Mouse (Mus musculus): Measurements from ENCODE around the gene Fundc1. TPM values are rescaled to one million over a fixed set of nuclear protein-coding genes. Genes with fewer than 3 reads are reported as not detected.
"Not testable (repeated sequence)": the region's sequence is repeated elsewhere in the genome, so short reads cannot be mapped to it uniquely, and the experiment has no call there.

Gene Fundc1
- polyA plus RNA-seq (2015; fragmentation: Nextera tagmentation; extraction: Ambion mirVana), result 69.9 and 71.2 TPM in 2 replicates

DNA sequence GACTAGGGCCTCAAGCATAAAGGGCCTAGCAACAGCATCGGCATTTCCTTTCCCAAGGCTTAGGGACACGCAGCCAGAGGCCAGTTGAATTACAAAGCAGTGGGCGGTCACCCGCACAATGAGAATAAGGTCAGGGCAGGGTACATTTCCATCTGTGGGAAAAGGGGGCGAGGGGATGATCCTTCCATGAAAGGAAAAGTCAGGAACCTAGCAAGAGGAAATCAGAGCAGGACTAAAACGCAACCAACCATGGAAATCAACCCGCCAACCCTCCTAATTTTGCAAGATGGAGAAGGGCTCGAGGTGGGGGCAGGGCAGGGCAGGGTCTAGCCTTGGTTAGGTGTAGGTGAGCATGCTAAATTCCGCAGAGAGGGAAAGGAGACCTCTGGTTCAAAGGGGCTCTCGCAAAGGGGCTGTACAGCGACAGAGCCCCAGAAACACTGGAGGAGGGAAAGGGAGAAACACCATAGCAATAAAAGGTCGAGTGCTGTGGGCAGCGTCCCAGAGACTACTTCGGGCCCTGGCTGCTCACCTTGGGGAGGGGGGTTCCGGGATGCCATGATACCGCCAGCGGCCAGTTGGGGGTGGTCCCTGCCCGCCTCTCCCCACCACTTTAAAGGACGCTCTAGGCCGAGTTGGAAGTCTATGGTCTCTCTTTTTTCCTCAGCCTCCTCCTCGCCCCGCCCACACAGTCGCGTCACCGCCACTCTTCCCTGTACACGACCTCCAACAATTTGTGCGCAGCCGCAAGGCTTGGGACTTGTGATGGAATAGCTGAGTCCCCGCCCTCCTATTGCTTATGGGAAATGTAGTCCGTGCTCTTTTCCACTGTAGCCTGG lies at the start of gene Fundc1:
Gene Fundc1 (minus strand): TSS at position 705 of the 839 bp plus-strand sequence.
- Histone ChIP-seq H3K4me2 (peak within 1 kb of the TSS; percentile 48), H3K4me1 (no peaks in the 10 kb centered on the region), H3K4me3 (peak within 1 kb of the TSS; percentile 52), H3K9ac (peak within 1 kb of the TSS; percentile 50), H3K27ac (peak within 1 kb of the TSS; percentile 82), H3K9me3 (no peaks in the 10 kb centered on the region), H3K36me3 (no peaks in the 10 kb centered on the region), H3K27me3 (no peaks in the 10 kb centered on the region)
- peak; percentile 98 for ATAC-seq (ENCODE audit: borderline replicate concordance, extremely low read depth, low FRiP score, low TSS enrichment)
- WGBS, result 9% methylated on average over 29 of the region's 30 CpGs

DNA sequence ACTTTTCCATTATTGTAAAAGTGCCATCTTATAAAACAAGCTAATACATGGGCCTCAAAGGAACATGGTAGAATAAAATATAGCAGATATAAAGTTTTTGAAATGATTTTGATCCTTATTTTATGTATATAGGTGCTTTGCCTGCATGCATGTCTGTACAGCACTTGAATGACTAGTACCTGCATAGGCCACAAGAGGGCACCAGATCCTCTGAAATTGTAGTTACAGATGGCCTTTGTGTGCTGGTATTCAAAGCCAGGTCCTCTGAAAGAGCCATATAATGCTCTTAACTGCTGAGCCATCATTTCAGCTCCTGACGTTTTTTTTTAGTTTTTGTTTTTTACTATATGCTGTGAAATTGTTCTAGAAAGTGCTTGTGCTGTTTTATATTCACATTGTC lies 39.1 kb upstream of the Fundc1 start:
- Histone ChIP-seq H3K4me1 (no peaks in the 10 kb centered on the region), H3K4me2 (no peak overlapping the region), H3K27ac (no peak overlapping the region), H3K27me3 (no peaks in the 10 kb centered on the region), H3K9ac (no peak overlapping the region), H3K36me3 (no peaks in the 10 kb centered on the region), H3K9me3 (no peaks in the 10 kb centered on the region), H3K4me3 (no peak overlapping the region)
- no peak for ATAC-seq (ENCODE audit: borderline replicate concordance, extremely low read depth, low FRiP score, low TSS enrichment)
- WGBS, result 74% methylated on average over 1 of the region's 1 CpGs

DNA sequence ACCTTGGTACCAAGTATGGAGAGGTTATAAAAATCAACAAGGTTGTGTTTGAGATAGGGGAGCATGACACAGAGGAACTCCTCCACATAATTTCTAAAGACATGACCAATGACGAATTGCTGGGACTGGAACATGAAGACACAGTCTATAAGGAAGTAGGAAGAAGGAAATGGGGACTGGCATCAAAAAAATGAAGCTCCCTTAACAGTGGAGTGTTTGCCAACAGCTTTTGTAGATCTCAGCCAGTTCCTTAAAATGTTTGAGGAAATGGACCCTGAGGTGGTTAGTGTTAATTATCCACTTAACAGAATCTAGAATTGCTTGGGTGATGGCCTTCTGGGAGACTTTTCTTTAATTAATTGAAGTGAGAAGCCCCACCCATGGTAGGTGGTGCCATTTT lies 36.6 kb upstream of the Fundc1 start:
- H3K4me2 ChIP-seq, result no peak overlapping the region
- ATAC-seq (ENCODE audit: borderline replicate concordance, extremely low read depth, low FRiP score, low TSS enrichment), result no peak
- WGBS, result 43% methylated on average over 1 of the region's 1 CpGs
- H3K9ac ChIP-seq, result no peak overlapping the region
- no peak overlapping the region for H3K4me3 ChIP-seq
- no peaks in the 10 kb centered on the region for H3K4me1 ChIP-seq
- H3K9me3 ChIP-seq, result no peaks in the 10 kb centered on the region
- H3K36me3 ChIP-seq, result no peaks in the 10 kb centered on the region
- H3K27me3 ChIP-seq, result no peaks in the 10 kb centered on the region
- no peak overlapping the region for H3K27ac ChIP-seq

DNA sequence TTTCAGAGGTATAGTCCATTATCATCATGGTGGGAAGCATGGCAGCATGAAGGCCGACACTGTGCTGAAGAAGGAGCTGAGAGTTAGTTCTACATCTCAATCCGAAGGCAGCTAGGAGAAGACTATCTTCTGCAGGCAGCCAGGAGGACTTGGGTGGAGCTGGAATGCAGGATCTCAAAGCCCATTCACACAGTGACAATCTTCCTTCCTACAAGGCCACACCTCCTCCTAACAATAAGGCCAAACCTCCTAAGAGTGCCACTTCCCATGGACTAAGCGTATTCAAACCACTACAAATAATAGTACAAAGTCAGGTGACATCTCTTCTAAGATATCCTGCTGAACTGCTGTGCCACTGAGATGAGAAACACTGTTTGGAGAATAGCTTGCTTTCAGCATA lies 35.5 kb upstream of the Fundc1 start:
- no peak overlapping the region for H3K27ac ChIP-seq
- ATAC-seq (ENCODE audit: borderline replicate concordance, extremely low read depth, low FRiP score, low TSS enrichment), result no peak
- no peaks in the 10 kb centered on the region for H3K4me1 ChIP-seq
- no peaks in the 10 kb centered on the region for H3K9me3 ChIP-seq
- no peaks in the 10 kb centered on the region for H3K27me3 ChIP-seq
- no peak overlapping the region for H3K4me2 ChIP-seq
- 62% methylated on average over 3 of the region's 3 CpGs for WGBS
- no peak overlapping the region for H3K9ac ChIP-seq
- H3K36me3 ChIP-seq, result no peaks in the 10 kb centered on the region
- no peak overlapping the region for H3K4me3 ChIP-seq

DNA sequence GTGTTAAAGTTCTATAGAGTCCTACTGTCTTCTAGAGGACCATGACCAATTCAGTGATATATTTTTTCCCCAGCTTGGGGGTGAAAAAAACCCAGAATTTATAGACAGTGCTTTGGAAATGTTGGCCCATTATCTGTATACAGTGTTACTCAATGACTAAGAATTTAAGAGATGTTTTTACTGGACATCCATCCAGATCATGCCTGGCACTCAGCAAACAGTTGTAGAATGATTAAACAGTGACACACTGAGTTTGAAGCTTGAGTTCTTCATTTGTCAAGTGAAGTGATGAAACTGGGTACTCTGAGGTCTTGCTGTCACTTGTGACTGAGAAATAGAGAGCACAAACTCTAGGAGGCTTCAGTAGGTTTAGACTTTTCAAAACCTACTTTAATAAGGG lies 21.2 kb upstream of the Fundc1 start:
- H3K27me3 ChIP-seq, result no peaks in the 10 kb centered on the region
- ATAC-seq (ENCODE audit: borderline replicate concordance, extremely low read depth, low FRiP score, low TSS enrichment), result no peak
- H3K4me1 ChIP-seq, result no peaks in the 10 kb centered on the region
- no peak overlapping the region for H3K27ac ChIP-seq
- no peak overlapping the region for H3K9ac ChIP-seq
- H3K4me3 ChIP-seq, result no peak overlapping the region
- no peaks in the 10 kb centered on the region for H3K9me3 ChIP-seq
- H3K4me2 ChIP-seq, result no peak overlapping the region
- H3K36me3 ChIP-seq, result no peaks in the 10 kb centered on the region

DNA sequence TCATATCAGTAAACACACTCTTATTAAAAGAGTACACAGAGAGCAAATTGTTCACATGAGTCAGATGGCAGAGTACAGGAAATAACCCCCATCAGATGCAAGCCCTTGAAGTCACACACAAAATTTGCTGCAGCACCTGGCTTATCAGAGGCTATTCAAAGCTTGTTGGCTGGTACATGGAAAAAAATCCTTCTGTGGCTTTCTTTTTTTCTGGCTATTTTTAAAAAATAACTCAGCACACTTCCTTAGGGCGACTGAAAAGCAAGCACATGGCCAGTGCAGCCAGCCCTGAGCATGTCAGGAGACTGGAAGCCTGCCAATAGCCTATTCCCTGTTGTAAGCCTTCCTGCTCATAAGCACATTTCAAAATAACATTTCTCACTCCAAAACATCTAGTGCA lies 18.6 kb upstream of the Fundc1 start:
- Histone ChIP-seq H3K4me3 (no peak overlapping the region), H3K27me3 (no peaks in the 10 kb centered on the region), H3K4me2 (no peak overlapping the region), H3K4me1 (no peaks in the 10 kb centered on the region), H3K27ac (no peak overlapping the region), H3K9ac (no peak overlapping the region), H3K9me3 (no peaks in the 10 kb centered on the region), H3K36me3 (no peaks in the 10 kb centered on the region)
- WGBS, result 0% methylated on average over 1 of the region's 1 CpGs
- ATAC-seq (ENCODE audit: borderline replicate concordance, extremely low read depth, low FRiP score, low TSS enrichment), result peak; percentile 39; the same call in 1 of the 2 replicates

DNA sequence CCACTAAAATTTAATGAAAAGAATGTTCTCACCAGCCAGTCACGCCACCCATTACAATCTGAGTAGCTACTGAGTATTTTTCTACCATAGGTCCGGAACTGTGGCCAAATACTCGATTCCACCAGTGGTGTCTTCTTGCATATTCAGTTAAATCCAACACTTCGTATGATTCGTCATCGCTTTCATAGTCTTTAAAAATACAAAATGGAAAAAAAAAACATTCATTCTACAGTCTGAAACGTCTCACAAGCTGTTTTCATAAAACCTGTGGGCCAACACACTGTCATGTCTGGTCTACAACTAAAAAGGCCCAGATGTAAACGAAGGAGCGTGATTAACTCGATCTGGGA lies 879 bp downstream of the Fundc1 start:
- Histone ChIP-seq H3K4me1 (no peaks in the 10 kb centered on the region), H3K4me2 (peak overlapping the region; percentile 48), H3K9me3 (no peaks in the 10 kb centered on the region), H3K4me3 (peak overlapping the region; percentile 52), H3K36me3 (no peaks in the 10 kb centered on the region), H3K9ac (peak overlapping the region; percentile 50), H3K27ac (peak overlapping the region; percentile 82), H3K27me3 (no peaks in the 10 kb centered on the region)
- WGBS, result 33% methylated on average over 10 of the region's 10 CpGs
- no peak for ATAC-seq (ENCODE audit: borderline replicate concordance, extremely low read depth, low FRiP score, low TSS enrichment)

DNA sequence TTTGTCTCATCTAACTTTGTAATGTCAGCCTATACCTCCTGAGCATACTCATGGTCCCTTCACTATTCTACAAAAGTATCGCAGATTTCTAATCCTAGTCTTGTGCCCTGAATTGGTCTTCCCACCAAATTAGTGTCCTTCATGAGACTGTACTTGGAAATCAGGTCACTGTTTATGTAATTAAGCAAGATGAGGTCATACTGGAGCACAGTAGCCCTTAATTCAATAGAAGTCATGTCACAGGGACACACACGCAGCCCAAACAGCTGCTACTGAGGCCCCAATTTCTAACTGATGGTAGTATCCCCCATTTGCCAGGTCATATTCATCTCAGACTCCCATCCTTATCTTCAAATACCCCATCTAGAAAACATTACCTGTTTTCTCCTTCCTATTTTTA lies 3.5 kb downstream of the Fundc1 start:
- Histone ChIP-seq H3K4me1 (no peaks in the 10 kb centered on the region), H3K9me3 (no peaks in the 10 kb centered on the region), H3K9ac (no peak overlapping the region), H3K36me3 (no peaks in the 10 kb centered on the region), H3K27ac (no peak overlapping the region), H3K4me3 (no peak overlapping the region), H3K27me3 (no peaks in the 10 kb centered on the region), H3K4me2 (no peak overlapping the region)
- no peak for ATAC-seq (ENCODE audit: borderline replicate concordance, extremely low read depth, low FRiP score, low TSS enrichment)
- 88% methylated on average over 2 of the region's 2 CpGs for WGBS

DNA sequence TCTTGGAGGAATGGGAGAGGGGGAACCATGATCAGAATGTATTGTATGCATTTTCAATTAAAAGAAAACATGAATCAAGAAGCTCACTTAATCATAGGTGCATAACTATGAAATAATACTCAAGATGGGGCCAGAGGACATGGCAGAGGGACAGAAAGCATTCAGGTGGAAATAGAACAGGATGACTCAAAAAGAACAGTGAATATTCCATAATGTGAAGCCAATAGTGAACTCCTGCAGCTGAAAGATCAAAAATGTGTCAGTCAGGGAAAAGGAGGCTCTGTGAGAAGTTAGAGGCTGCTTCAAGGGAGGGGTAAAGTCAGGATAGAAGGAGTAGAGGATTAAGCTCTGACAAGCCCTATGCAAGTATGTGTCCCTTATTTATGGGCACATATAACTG lies 6.4 kb downstream of the Fundc1 start:
- no peaks in the 10 kb centered on the region for H3K9me3 ChIP-seq
- no peak for ATAC-seq (ENCODE audit: borderline replicate concordance, extremely low read depth, low FRiP score, low TSS enrichment)
- no peaks in the 10 kb centered on the region for H3K36me3 ChIP-seq
- H3K4me2 ChIP-seq, result no peak overlapping the region
- H3K27me3 ChIP-seq, result no peaks in the 10 kb centered on the region
- H3K9ac ChIP-seq, result no peak overlapping the region
- no peaks in the 10 kb centered on the region for H3K4me1 ChIP-seq
- H3K27ac ChIP-seq, result no peak overlapping the region
- H3K4me3 ChIP-seq, result no peak overlapping the region

DNA sequence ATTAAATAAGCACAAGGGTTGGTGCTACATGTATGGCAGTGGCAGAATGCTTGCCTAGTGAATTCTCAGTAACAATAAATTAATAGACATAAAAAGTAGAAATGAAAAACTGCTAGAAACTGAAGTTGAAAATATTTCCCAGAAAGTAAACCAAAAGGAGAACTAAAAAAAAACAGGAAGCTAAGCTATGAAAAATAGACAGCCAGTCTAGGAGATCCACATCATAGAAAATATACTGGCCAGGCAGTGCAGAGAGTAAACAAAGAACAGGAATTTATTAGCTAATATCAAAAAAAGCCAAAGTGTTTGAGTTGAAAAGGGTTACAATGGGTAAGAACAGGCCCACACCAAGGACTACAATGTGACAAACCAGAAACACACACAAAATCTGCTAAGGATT lies 7.4 kb downstream of the Fundc1 start:
- Histone ChIP-seq H3K9me3 (no peaks in the 10 kb centered on the region), H3K4me2 (no peak overlapping the region), H3K36me3 (no peaks in the 10 kb centered on the region), H3K4me3 (no peak overlapping the region), H3K4me1 (no peaks in the 10 kb centered on the region), H3K27ac (no peak overlapping the region), H3K27me3 (no peaks in the 10 kb centered on the region), H3K9ac (no peak overlapping the region)
- no peak for ATAC-seq (ENCODE audit: borderline replicate concordance, extremely low read depth, low FRiP score, low TSS enrichment)

DNA sequence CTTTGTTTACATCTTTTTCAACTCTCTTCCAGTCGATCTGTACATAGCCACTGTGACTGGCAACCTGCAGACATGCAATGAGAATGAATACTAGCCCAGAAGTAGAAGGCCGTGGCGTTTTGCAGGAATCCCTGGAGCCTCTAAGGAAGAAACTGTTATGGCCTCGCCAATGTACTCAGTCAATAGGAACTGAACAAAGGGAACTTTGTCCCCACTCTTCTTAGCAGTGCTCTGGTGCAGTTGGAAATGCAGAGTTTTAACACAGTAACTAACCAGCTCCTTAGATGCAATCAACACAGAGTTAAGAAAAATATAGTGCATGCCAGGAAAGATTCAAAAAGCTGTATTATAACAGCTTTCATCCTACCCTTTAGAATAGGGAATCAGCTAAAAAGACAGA lies 13.4 kb downstream of the Fundc1 start:
- H3K9me3 ChIP-seq, result no peaks in the 10 kb centered on the region
- H3K4me1 ChIP-seq, result no peaks in the 10 kb centered on the region
- no peak overlapping the region for H3K27ac ChIP-seq
- H3K27me3 ChIP-seq, result no peaks in the 10 kb centered on the region
- no peak overlapping the region for H3K9ac ChIP-seq
- no peaks in the 10 kb centered on the region for H3K36me3 ChIP-seq
- 53% methylated on average over 4 of the region's 4 CpGs for WGBS
- H3K4me2 ChIP-seq, result no peak overlapping the region
- H3K4me3 ChIP-seq, result no peak overlapping the region
- no peak for ATAC-seq (ENCODE audit: borderline replicate concordance, extremely low read depth, low FRiP score, low TSS enrichment)

DNA sequence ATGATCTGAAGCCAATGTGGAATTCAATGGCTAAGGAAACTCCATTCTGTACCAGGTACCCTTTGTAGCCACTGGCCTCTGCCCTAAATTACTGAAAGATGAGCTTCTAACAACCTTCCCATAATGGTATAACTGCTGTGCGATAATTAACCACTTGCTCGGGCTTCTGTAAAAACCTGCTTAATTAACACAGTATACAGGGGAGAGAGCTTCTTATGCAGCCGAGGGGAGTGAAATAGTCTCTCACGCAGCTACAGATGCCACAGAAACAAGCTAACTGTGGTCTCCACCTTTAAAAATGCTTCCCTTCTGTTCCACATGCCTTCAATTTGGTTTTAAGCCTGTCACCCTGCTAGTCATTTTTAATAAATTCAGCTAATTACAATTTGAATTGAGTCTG lies 17.6 kb downstream of the Fundc1 start:
- H3K4me1 ChIP-seq, result no peaks in the 10 kb centered on the region
- H3K27me3 ChIP-seq, result no peaks in the 10 kb centered on the region
- 85% methylated on average over 4 of the region's 4 CpGs for WGBS

DNA sequence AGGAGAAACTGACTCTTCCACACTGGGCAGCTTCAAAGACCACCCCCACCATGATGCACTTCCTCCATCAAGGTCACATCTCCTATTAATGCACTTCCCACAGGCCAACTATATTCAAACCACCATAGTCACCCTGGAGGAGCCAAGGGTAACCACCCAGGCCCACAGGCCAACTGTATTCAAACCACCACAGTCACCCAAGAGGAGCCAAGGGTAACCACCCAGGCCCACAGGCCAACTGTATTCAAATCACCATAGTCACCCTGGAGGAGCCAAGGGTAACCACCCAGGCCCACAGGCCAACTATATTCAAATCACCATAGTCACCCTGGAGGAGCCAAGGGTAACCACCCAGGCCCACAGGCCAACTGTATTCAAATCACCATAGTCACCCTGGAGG lies 20.5 kb downstream of the Fundc1 start:
- not testable (repeated sequence) for H3K4me1 ChIP-seq; H3K9me3 ChIP-seq; H3K9ac ChIP-seq; H3K27me3 ChIP-seq; H3K4me2 ChIP-seq; ATAC-seq (ENCODE audit: borderline replicate concordance, extremely low read depth, low FRiP score, low TSS enrichment); H3K4me3 ChIP-seq; H3K27ac ChIP-seq; H3K36me3 ChIP-seq

More for the DNA sequence above, 17.6 kb downstream of the Fundc1 start:
- Histone ChIP-seq H3K36me3 (no peaks in the 10 kb centered on the region), H3K27ac (no peak overlapping the region), H3K9ac (no peak overlapping the region), H3K4me3 (no peak overlapping the region), H3K9me3 (no peaks in the 10 kb centered on the region), H3K4me2 (no peak overlapping the region)
- no peak for ATAC-seq (ENCODE audit: borderline replicate concordance, extremely low read depth, low FRiP score, low TSS enrichment)
